Comparison of ENCODE assay signal across 10 mouse cellular contexts in genomic region chr5:148994311-148994705, GRCm38 (mm10). TPM values are rescaled to one million over a fixed set of nuclear protein-coding genes. Genes with fewer than 3 reads are reported as not detected.
A peak's percentile ranks its signal among the peaks of the same experiment; 100 is the strongest.
DNase-seq lines count a peak whose midpoint lies in the region; ATAC-seq and TF ChIP-seq lines count a peak whose summit lies in the region.
"Had no signal": no experiment of that assay in that cellular context is flagged by ENCODE, and none has a peak within 500 bp of the region (broad histone marks: within the 10 kb centered on the region; RNA-seq: fewer than 3 reads in every experiment).

No protein-coding gene starts in this region.

- 55% methylated on average over 7 of the region's 7 CpGs for WGBS in heart, embryonic 13.5 days
- WGBS in liver, postnatal 0 days (ENCODE audit: insufficient replicate concordance) = 44% methylated on average over 7 of the region's 7 CpGs

- no peak for DNase-seq in heart, adult 11 months
- DNase-seq in ES-E14 (ENCODE audit: low read depth, low spot score) = no peak
- DNase-seq in liver, postnatal 0 days = no peak
- no peak for DNase-seq in B cell, adult 2 months
- no peak for DNase-seq in urinary bladder, adult 18-20 months (ENCODE audit: low spot score in 2 of 2)

- TF ChIP-seq EP300 in liver, postnatal 0 days (IDR thresholded peaks at IDR 0.05; ENCODE audit: low read depth) = no peak

- peak overlapping the region; percentile 63 for H3K4me3 ChIP-seq in heart, embryonic 13.5 days
- H3K4me3 ChIP-seq in ES-E14 (ENCODE audit: insufficient read depth in 1 of 2, low read depth in 1 of 2, low read length in 2 of 2, poor library complexity in 1 of 2, severe bottlenecking in 1 of 2) = peak overlapping the region in 1 of 2 experiments; percentile 49; a peak in 2 of 4 replicates
- peak overlapping the region; percentile 51 for H3K4me3 ChIP-seq in liver, postnatal 0 days (ENCODE audit: low read depth, low read length)

- H3K9ac ChIP-seq in heart, embryonic 13.5 days = peak overlapping the region; percentile 86
- peak overlapping the region; percentile 65; the same call in 1 of the 2 replicates for H3K9ac ChIP-seq in ES-E14 (ENCODE audit: insufficient read depth, low read depth, low read length, poor library complexity, severe bottlenecking)
- H3K9ac ChIP-seq in liver, postnatal 0 days (replicated peaks) = peak overlapping the region; percentile 52

- peak overlapping the region; percentile 95 for H3K27ac ChIP-seq in heart, embryonic 13.5 days (replicated peaks)
- H3K27ac ChIP-seq in ES-E14 (ENCODE audit: insufficient read depth, low read depth, low read length, poor library complexity, severe bottlenecking) = no peak overlapping the region
- peak overlapping the region; percentile 85 for H3K27ac ChIP-seq in liver, postnatal 0 days (ENCODE audit: low read depth)

- TF ChIP-seq CTCF in liver, postnatal 0 days (IDR thresholded peaks at IDR 0.05; ENCODE audit: low read depth) = no peak

- peaks cover 3% of the 10 kb centered on the region; the same call in 1 of the 2 replicates for H3K9me3 ChIP-seq in heart, embryonic 13.5 days
- H3K9me3 ChIP-seq in ES-E14 (ENCODE audit: control insufficient read depth, insufficient read depth, low read depth, low read length) = no peaks in the 10 kb centered on the region
- no peaks in the 10 kb centered on the region for H3K9me3 ChIP-seq in liver, postnatal 0 days (ENCODE audit: low read length)

- in situ Hi-C loops in ES-E14 (cut with MboI; ENCODE audit: low sequenced_read_pairs in 2 of 2, unreplicated experiment in 2 of 2) = no loop called here

- ATAC-seq in heart, embryonic 13.5 days (ENCODE audit: extremely low read depth, insufficient number of reproducible peaks, low FRiP score, low TSS enrichment) = no peak
- ATAC-seq in granulocyte monocyte progenitor cell, adult 5-6 weeks (replicated peaks; ENCODE audit: poor library complexity, severe bottlenecking) = 0 out of 2 replicates have a peak, but pooled peaks have one; percentile 17
- no peak for ATAC-seq in liver, postnatal 0 days
- no peak for ATAC-seq in megakaryocyte progenitor cell, adult 5-6 weeks (replicated peaks; ENCODE audit: poor library complexity)

- no peaks in the 10 kb centered on the region for H3K27me3 ChIP-seq in heart, embryonic 13.5 days (replicated peaks)
- no peaks in the 10 kb centered on the region for H3K27me3 ChIP-seq in liver, postnatal 0 days (ENCODE audit: insufficient read depth, low read length)
- H3K27me3 ChIP-seq: CH12.LX had no signal

- peaks cover 28% of the 10 kb centered on the region for H3K4me1 ChIP-seq in heart, embryonic 13.5 days
- H3K4me1 ChIP-seq in ES-E14 (ENCODE audit: control insufficient read depth in 2 of 2, insufficient read depth in 2 of 2, low read length in 2 of 2, poor library complexity in 1 of 2) = peaks cover 2 to 6% of the 10 kb centered on the region in 2 experiments; a peak in 2 of 4 replicates
- H3K4me1 ChIP-seq in liver, postnatal 0 days (ENCODE audit: insufficient read depth) = peaks cover 7% of the 10 kb centered on the region; the same call in 1 of the 2 replicates

- no peaks in the 10 kb centered on the region for H3K36me3 ChIP-seq in heart, embryonic 13.5 days
- H3K36me3 ChIP-seq in ES-E14 (ENCODE audit: control insufficient read depth, insufficient read depth, low read length, poor library complexity, severe bottlenecking) = no peaks in the 10 kb centered on the region
- H3K36me3 ChIP-seq in liver, postnatal 0 days (replicated peaks; ENCODE audit: insufficient read depth, low read length) = no peaks in the 10 kb centered on the region

- peak overlapping the region; percentile 79 for H3K4me2 ChIP-seq in heart, embryonic 13.5 days
- H3K4me2 ChIP-seq in liver, postnatal 0 days (ENCODE audit: low read depth, low read length) = peak overlapping the region; percentile 75

TF ChIP-seq in ES-E14, 5 proteins besides CTCF, POLR2A, EP300 and RAD21:
- no peak for TF ChIP-seq ZC3H11A (IDR thresholded peaks at IDR 0.05; ENCODE audit: borderline replicate concordance, low read depth, low read length)

RNA-seq across cellular contexts. Expression of gene Gm42791, which starts 0.6 kb away (rescaled TPM):
- polyA plus RNA-seq in heart, embryonic 13.5 days (2015; fragmentation: Nextera tagmentation; extraction: Ambion mirVana) = 1.7 and 2.3 TPM in 2 replicates
- 0.48 TPM in 1 of 2 replicates, not detected in the other for total RNA-seq in ES-E14 (2012; rRNA removed)
- 4.6 TPM in 1 of 2 replicates, not detected in the other for total RNA-seq in granulocyte monocyte progenitor cell, adult 5-6 weeks (2014; fragmentation: Nextera tagmentation)
- total RNA-seq in granulocyte monocyte progenitor cell, adult 5-6 weeks (2017) = 3.8 TPM in 1 of 2 replicates, not detected in the other
- polyA plus RNA-seq in liver, postnatal 0 days (2015; fragmentation: Nextera tagmentation; extraction: Ambion mirVana) = 0.42 TPM in 1 of 2 replicates, not detected in the other
- total RNA-seq in megakaryocyte progenitor cell, adult 5-6 weeks (2015) = not detected in 2 replicates
- total RNA-seq in megakaryocyte progenitor cell, adult 5-6 weeks (2017) = not detected in 2 replicates
- polyA plus RNA-seq: large intestine, adult 2 months had no signal
